Mouse (Mus musculus): ENCODE measurements at regions not wholly inside any gene's neighbourhood (a gene's known extent, or its start where the extent isn't known, plus 50 kb on each side); places are given as distances from the start of the nearest gene placed in this dataset.

GRCm38 (mm10) chr2:45774416-45774815, 657.2 kb upstream of the Zeb2 start:
- Histone ChIP-seq H3K9ac (no peak overlapping the region), H3K27ac (ENCODE audit: low read depth, low read length) (no peak overlapping the region), H3K36me3 (ENCODE audit: insufficient read depth) (no peaks in the 10 kb centered on the region), H3K4me3 (ENCODE audit: low read depth, low read length) (no peak overlapping the region), H3K4me2 (ENCODE audit: low read depth) (no peak overlapping the region), H3K4me1 (ENCODE audit: insufficient read depth) (no peaks in the 10 kb centered on the region), H3K9me3 (ENCODE audit: low read length) (no peaks in the 10 kb centered on the region), H3K27me3 (ENCODE audit: insufficient read depth, low read length) (no peaks in the 10 kb centered on the region)
- DNase-seq: no peak
- WGBS: 80% methylated on average over 3 of the region's 3 CpGs
- TF ChIP-seq CTCF (IDR thresholded peaks at IDR 0.05; ENCODE audit: low read depth): no peak
- no peak for ATAC-seq

GRCm38 (mm10) chr2:45757176-45757575, 640.0 kb upstream of the Zeb2 start:
- no peaks in the 10 kb centered on the region for H3K9me3 ChIP-seq (ENCODE audit: low read length)
- DNase-seq (no peak), ATAC-seq (no peak)
- H3K4me1 ChIP-seq (ENCODE audit: insufficient read depth): no peaks in the 10 kb centered on the region
- H3K9ac ChIP-seq: no peak overlapping the region
- no peaks in the 10 kb centered on the region for H3K36me3 ChIP-seq (ENCODE audit: insufficient read depth)
- no peaks in the 10 kb centered on the region for H3K27me3 ChIP-seq (ENCODE audit: insufficient read depth, low read length)
- 59% methylated on average over 1 of the region's 1 CpGs for WGBS
- no peak overlapping the region for H3K27ac ChIP-seq (ENCODE audit: low read depth, low read length)
- no peak overlapping the region for H3K4me3 ChIP-seq (ENCODE audit: low read depth, low read length)
- no peak for TF ChIP-seq CTCF (IDR thresholded peaks at IDR 0.05; ENCODE audit: low read depth)
- H3K4me2 ChIP-seq (ENCODE audit: low read depth): no peak overlapping the region

- Histone ChIP-seq H3K27ac (ENCODE audit: low read depth, low read length) (no peak overlapping the region), H3K9me3 (ENCODE audit: low read length) (no peaks in the 10 kb centered on the region), H3K4me2 (ENCODE audit: low read depth) (no peak overlapping the region), H3K27me3 (ENCODE audit: insufficient read depth, low read length) (no peaks in the 10 kb centered on the region), H3K9ac (no peak overlapping the region), H3K4me3 (ENCODE audit: low read depth, low read length) (no peak overlapping the region), H3K4me1 (ENCODE audit: insufficient read depth) (no peaks in the 10 kb centered on the region), H3K36me3 (ENCODE audit: insufficient read depth) (no peaks in the 10 kb centered on the region)
- no peak for DNase-seq
- WGBS: 82% methylated on average over 3 of the region's 3 CpGs
- TF ChIP-seq CTCF (IDR thresholded peaks at IDR 0.05; ENCODE audit: low read depth): no peak
- ATAC-seq: no peak
Observed at GRCm38 (mm10) chr2:45756395-45756794, 639.2 kb upstream of the Zeb2 start.

GRCm38 (mm10) chr2:45751746-45752145, 634.6 kb upstream of the Zeb2 start:
- TF ChIP-seq CTCF (IDR thresholded peaks at IDR 0.05; ENCODE audit: low read depth): no peak
- H3K4me1 ChIP-seq (ENCODE audit: insufficient read depth): no peaks in the 10 kb centered on the region
- no peak overlapping the region for H3K27ac ChIP-seq (ENCODE audit: low read depth, low read length)
- no peak overlapping the region for H3K9ac ChIP-seq
- ATAC-seq (no peak), DNase-seq (no peak)
- no peaks in the 10 kb centered on the region for H3K27me3 ChIP-seq (ENCODE audit: insufficient read depth, low read length)
- H3K36me3 ChIP-seq (ENCODE audit: insufficient read depth): no peaks in the 10 kb centered on the region
- no peak overlapping the region for H3K4me2 ChIP-seq (ENCODE audit: low read depth)
- no peaks in the 10 kb centered on the region for H3K9me3 ChIP-seq (ENCODE audit: low read length)
- no peak overlapping the region for H3K4me3 ChIP-seq (ENCODE audit: low read depth, low read length)
- 60% methylated on average over 2 of the region's 2 CpGs for WGBS

- Histone ChIP-seq H3K27ac (ENCODE audit: low read depth, low read length) (no peak overlapping the region), H3K9ac (no peak overlapping the region), H3K4me3 (ENCODE audit: low read depth, low read length) (no peak overlapping the region), H3K4me2 (ENCODE audit: low read depth) (no peak overlapping the region), H3K4me1 (ENCODE audit: insufficient read depth) (no peaks in the 10 kb centered on the region), H3K27me3 (ENCODE audit: insufficient read depth, low read length) (no peaks in the 10 kb centered on the region), H3K9me3 (ENCODE audit: low read length) (no peaks in the 10 kb centered on the region), H3K36me3 (ENCODE audit: insufficient read depth) (no peaks in the 10 kb centered on the region)
- no peak for DNase-seq
- WGBS: 79% methylated on average over 2 of the region's 2 CpGs
- no peak for TF ChIP-seq CTCF (IDR thresholded peaks at IDR 0.05; ENCODE audit: low read depth)
- no peak for ATAC-seq
Observed at GRCm38 (mm10) chr2:45749379-45749778, 632.2 kb upstream of the Zeb2 start.

- H3K4me2 ChIP-seq (ENCODE audit: low read depth): no peak overlapping the region
- no peak for DNase-seq
- WGBS: 61% methylated on average over 7 of the region's 7 CpGs
- no peak for TF ChIP-seq CTCF (IDR thresholded peaks at IDR 0.05; ENCODE audit: low read depth)
- no peaks in the 10 kb centered on the region for H3K27me3 ChIP-seq (ENCODE audit: insufficient read depth, low read length)
- no peak overlapping the region for H3K9ac ChIP-seq
- H3K36me3 ChIP-seq (ENCODE audit: insufficient read depth): no peaks in the 10 kb centered on the region
- H3K27ac ChIP-seq (ENCODE audit: low read depth, low read length): no peak overlapping the region
- no peaks in the 10 kb centered on the region for H3K4me1 ChIP-seq (ENCODE audit: insufficient read depth)
- no peak overlapping the region for H3K4me3 ChIP-seq (ENCODE audit: low read depth, low read length)
- no peaks in the 10 kb centered on the region for H3K9me3 ChIP-seq (ENCODE audit: low read length)
- ATAC-seq: no peak
Observed at GRCm38 (mm10) chr2:45747263-45748236, 630.4 kb upstream of the Zeb2 start.

GRCm38 (mm10) chr2:45746606-45747005, 629.4 kb upstream of the Zeb2 start:
- Histone ChIP-seq H3K27me3 (ENCODE audit: insufficient read depth, low read length) (no peaks in the 10 kb centered on the region), H3K4me2 (ENCODE audit: low read depth) (no peak overlapping the region), H3K36me3 (ENCODE audit: insufficient read depth) (no peaks in the 10 kb centered on the region), H3K9me3 (ENCODE audit: low read length) (no peaks in the 10 kb centered on the region), H3K4me3 (ENCODE audit: low read depth, low read length) (no peak overlapping the region), H3K4me1 (ENCODE audit: insufficient read depth) (no peaks in the 10 kb centered on the region), H3K27ac (ENCODE audit: low read depth, low read length) (no peak overlapping the region), H3K9ac (no peak overlapping the region)
- TF ChIP-seq CTCF (IDR thresholded peaks at IDR 0.05; ENCODE audit: low read depth): no peak
- ATAC-seq (no peak), DNase-seq (no peak)
- 83% methylated on average over 4 of the region's 4 CpGs for WGBS

Data from forebrain, postnatal 0 days (tissue).